In the genomic region with DNA sequence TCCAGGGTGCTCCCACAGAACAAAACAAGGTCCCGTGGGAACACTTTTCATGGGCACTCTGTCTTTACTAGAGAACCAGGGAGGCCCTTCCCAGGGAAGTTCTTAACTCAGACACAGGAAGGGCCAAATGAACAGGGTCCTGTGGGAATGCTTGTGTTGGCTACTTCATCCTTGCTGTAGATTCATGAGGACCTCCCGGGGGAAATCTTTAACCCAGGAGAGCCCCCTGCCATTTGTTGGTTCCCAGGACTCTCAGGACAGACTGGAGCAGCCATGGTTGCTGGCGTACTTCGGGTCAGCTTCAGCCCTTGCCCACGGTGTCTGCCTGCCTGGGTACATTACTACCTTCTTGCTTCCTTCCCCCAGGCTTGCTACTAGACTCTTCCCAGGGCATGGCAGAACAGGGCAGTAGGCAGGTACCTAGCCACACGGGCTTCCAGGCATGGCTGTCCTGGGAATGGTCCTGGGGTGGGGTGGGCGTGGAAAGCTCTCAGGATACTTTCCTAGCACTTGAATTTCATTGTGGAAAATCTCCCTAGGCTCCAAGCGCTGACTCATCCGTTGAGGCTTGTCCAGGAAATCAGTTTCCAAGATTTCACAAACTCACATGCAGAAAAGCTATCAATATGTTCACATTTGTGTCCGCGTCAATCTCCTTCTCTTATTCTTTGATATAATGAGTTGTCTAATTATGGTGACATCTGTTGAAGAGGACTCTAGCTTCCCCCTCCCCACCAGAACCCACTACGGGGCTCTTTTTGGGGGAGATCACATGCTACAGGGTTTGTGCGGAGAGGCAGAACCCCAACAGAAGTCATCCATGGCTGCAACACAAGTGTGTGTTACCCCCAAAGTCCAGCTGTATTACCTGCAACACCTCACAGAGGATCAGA, we compare ENCODE assay signal across 27 mouse cellular contexts.
A peak's percentile ranks its signal among the peaks of the same experiment; 100 is the strongest.
DNase-seq lines count a peak whose midpoint lies in the region; TF ChIP-seq lines count a peak whose summit lies in the region.
"Had no signal": no experiment of that assay in that cellular context is flagged by ENCODE, and none has a peak within 500 bp of the region (broad histone marks: within the 10 kb centered on the region; RNA-seq: fewer than 3 reads in every experiment).

No protein-coding gene starts in this region.

- TF ChIP-seq POLR2A in lung, adult 2 months (IDR thresholded peaks at IDR 0.05; ENCODE audit: borderline replicate concordance, extremely low read depth, low read depth, low read length) = no peak

- 80% methylated on average over 13 of the region's 13 CpGs for WGBS in lung, adult 2 months

- TF ChIP-seq CTCF in gastrocnemius, adult 2 months (IDR thresholded peaks at IDR 0.05) = no peak
- TF ChIP-seq CTCF in lung, adult 2 months (IDR thresholded peaks at IDR 0.05; ENCODE audit: insufficient read depth, low read length) = no peak

- no peak overlapping the region for H3K4me3 ChIP-seq in gastrocnemius, adult 2 months
- no peak overlapping the region for H3K4me3 ChIP-seq in lung, adult 2 months (replicated peaks; ENCODE audit: extremely low read depth, low read depth, low read length)
- H3K4me3 ChIP-seq: hindbrain, embryonic 12.5 days; intestine, embryonic 15.5 days; limb, embryonic 13.5 days; megakaryocyte, embryonic 14.5 days; midbrain, embryonic 12.5 days; myocyte; neural tube, embryonic 13.5 days had no signal

- peak; percentile 27 for DNase-seq in gastrocnemius, adult 2 months
- no peak for DNase-seq in gastrocnemius, postnatal 36 days
- DNase-seq in retina, embryonic 14.5 days (ENCODE audit: low spot score) = peak; percentile 23
- no peak for DNase-seq in retina, postnatal 1 day
- DNase-seq in fibroblast of lung, adult 2 months (ENCODE audit: low read depth) = peak; percentile 18
- no peak for DNase-seq in kidney, postnatal 4 days
- no peak for DNase-seq in lung, adult 2 months
- DNase-seq: adrenal gland, adult 2 months; adrenal gland, postnatal 36 days; B cell, adult 2 months; cerebellum, adult 9-10 months; cerebellum, postnatal 36 days; gastrocnemius, postnatal 10 days; kidney, adult 2 months; kidney, postnatal 36 days; lung, postnatal 4 days; thymus, adult 18-20 months; thymus, postnatal 25 days had no signal

- H3K27ac ChIP-seq in gastrocnemius, adult 2 months = peak overlapping the region; percentile 16; the same call in 1 of the 2 replicates
- H3K27ac ChIP-seq: hindbrain, embryonic 12.5 days; hindbrain, postnatal 0 days; intestine, embryonic 15.5 days; limb, embryonic 13.5 days; midbrain, embryonic 12.5 days; neural tube, embryonic 13.5 days; stomach, postnatal 0 days had no signal

- intact Hi-C loops in gastrocnemius, adult 2 months (cut with DNase I) = loop anchor here (2.0 kb wide), 1 partner anchor 46 kb away; no protein-coding TSS in a partner anchor
- intact Hi-C loops in gastrocnemius, postnatal 36 days (cut with DNase I) = no loop called here

- no peaks in the 10 kb centered on the region for H3K4me1 ChIP-seq in lung, adult 2 months (ENCODE audit: control insufficient read depth, insufficient read depth, low read length)
- H3K4me1 ChIP-seq: hindbrain, embryonic 12.5 days; intestine, embryonic 15.5 days; limb, embryonic 13.5 days; megakaryocyte, embryonic 14.5 days; midbrain, embryonic 12.5 days; neural tube, embryonic 13.5 days had no signal

Comparison
In these comparisons a context has a peak if more than half of its experiments do, and no peak if none do; other contexts are left out.
1. DNase-seq: peak in gastrocnemius, adult 2 months (single experiment), retina, embryonic 14.5 days (single experiment) and fibroblast of lung, adult 2 months (single experiment); none in gastrocnemius, postnatal 36 days (0 of 2), retina, postnatal 1 day (single experiment), kidney, postnatal 4 days (0 of 2) and lung, adult 2 months (single experiment).